Mouse (Mus musculus) midbrain, embryonic 16.5 days (tissue): ENCODE data around the gene Fstl4. TPM values are rescaled to one million over a fixed set of nuclear protein-coding genes. Genes with fewer than 3 reads are reported as not detected.

Experiments
- ATAC-seq: fragments of 200-750 bp; cut with Nextera tagmentation; 2 replicates; pipeline ENCODE4 v1.8.0; 2017; ENCODE audit warnings: moderate TSS enrichment
- H3K27ac ChIP-seq: fragments of 300-500 bp; sonication (generic); 2 replicates; pipeline ENCODE4 v1.5.1; 2014; ENCODE audit warnings: mild to moderate bottlenecking, low read length, mixed read lengths
- H3K27me3 ChIP-seq: fragments of 300-500 bp; sonication (generic); 2 replicates; pipeline ENCODE4 v1.6.1; 2014; ENCODE audit warnings: low read depth, low read length, mixed read lengths; ENCODE audit not compliant: control insufficient read depth, insufficient read depth
- H3K36me3 ChIP-seq: fragments of 300-500 bp; sonication (generic); 2 replicates; pipeline ENCODE4 v1.6.1; 2014; ENCODE audit warnings: mild to moderate bottlenecking, low read length, moderate library complexity, mixed read lengths; ENCODE audit not compliant: control insufficient read depth, insufficient read depth
- H3K4me1 ChIP-seq: fragments of 300-500 bp; sonication (generic); 2 replicates; pipeline ENCODE4 v1.6.1; 2014; ENCODE audit warnings: mild to moderate bottlenecking, low read length, mixed read lengths; ENCODE audit not compliant: control insufficient read depth, insufficient read depth
- H3K4me2 ChIP-seq: fragments of 300-500 bp; sonication (generic); 2 replicates; pipeline ENCODE4 v1.6.1; 2014; ENCODE audit warnings: mild to moderate bottlenecking, low read length, mixed read lengths
- H3K4me3 ChIP-seq: fragments of 300-500 bp; sonication (generic); 2 replicates; pipeline ENCODE4 v1.5.1; 2014; ENCODE audit warnings: low read depth, mild to moderate bottlenecking, low read length, moderate library complexity, mixed read lengths
- H3K9ac ChIP-seq: fragments of 300-500 bp; sonication (generic); 2 replicates; pipeline ENCODE4 v1.6.1; 2014; ENCODE audit warnings: low read depth, low read length, mixed read lengths
- H3K9me3 ChIP-seq: fragments of 300-500 bp; sonication (generic); replicated peaks from 2 replicates; pipeline ENCODE4 v1.6.1; 2014; ENCODE audit warnings: mild to moderate bottlenecking, low read length, mixed read lengths; ENCODE audit not compliant: control insufficient read depth, poor library complexity, severe bottlenecking
- WGBS: fragments of 180-500 bp; shearing (Covaris S2); extraction: QIAGEN DNeasy Blood & Tissue Kit; methylation state at CpG from one replicate; pipeline ENCODE4 v1.1.7; 2014; 5-methylcytosine and 5-hydroxymethylcytosine counted together
- polyA plus RNA-seq: library from polyadenylated mRNA; unstranded; fragments of >200 nt; fragmentation: Nextera tagmentation; extraction: Ambion mirVana; gene quantifications from 2 replicates; pipeline ENCODE4 v1.2.1, GENCODE M21; 2015

Gene Fstl4
- polyA plus RNA-seq, 1 experiment from 2014 or later = 10.3 TPM

DNA sequence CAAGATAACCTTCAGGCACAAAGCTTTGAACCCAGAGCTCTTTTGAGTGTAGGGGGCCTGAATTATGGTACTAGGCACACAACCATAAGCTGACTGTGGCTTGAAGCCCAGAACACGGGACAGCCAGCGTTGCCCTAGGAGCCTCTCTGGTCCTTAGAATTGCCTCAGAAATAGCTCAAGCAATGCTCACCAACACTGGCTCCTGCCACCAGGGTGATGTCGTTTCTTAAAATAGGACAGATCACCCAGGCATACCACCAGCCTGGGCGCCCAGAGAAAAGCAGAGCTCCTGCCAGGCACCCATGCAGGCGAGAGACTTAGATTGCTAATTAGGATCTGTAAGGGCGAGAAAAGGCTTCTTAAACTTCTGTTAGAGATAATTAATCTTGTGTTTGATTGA, 206.0 kb downstream of the Fstl4 start:
- H3K4me2 ChIP-seq = no peak overlapping the region
- no peaks in the 10 kb centered on the region for H3K9me3 ChIP-seq
- no peak overlapping the region for H3K9ac ChIP-seq
- H3K27me3 ChIP-seq = no peaks in the 10 kb centered on the region
- H3K4me3 ChIP-seq = no peak overlapping the region
- no peak overlapping the region for H3K27ac ChIP-seq
- 81% methylated on average over 6 of the region's 6 CpGs for WGBS
- no peaks in the 10 kb centered on the region for H3K4me1 ChIP-seq
- no peak for ATAC-seq
- H3K36me3 ChIP-seq = no peaks in the 10 kb centered on the region

DNA sequence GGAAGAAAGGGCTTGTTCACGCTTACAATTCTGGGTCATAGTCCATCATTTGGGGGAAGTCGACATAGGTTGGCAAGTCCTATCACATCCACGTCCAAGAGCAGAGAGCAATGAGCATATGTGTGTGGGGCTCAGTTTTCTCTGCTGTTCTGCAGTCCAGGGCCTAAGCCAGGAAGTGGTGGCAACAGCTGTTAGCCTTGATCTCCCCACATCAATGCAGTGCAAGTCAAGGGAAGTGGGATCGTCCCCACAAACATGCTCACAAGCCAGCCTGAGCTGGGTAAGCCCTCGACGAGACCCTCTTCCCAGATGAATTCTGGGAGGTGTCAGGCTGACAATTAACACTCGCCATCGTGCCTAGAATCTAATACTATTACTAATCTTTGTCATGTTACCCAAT, 222.6 kb downstream of the Fstl4 start:
- WGBS = 89% methylated on average over 8 of the region's 8 CpGs
- no peaks in the 10 kb centered on the region for H3K4me1 ChIP-seq

DNA sequence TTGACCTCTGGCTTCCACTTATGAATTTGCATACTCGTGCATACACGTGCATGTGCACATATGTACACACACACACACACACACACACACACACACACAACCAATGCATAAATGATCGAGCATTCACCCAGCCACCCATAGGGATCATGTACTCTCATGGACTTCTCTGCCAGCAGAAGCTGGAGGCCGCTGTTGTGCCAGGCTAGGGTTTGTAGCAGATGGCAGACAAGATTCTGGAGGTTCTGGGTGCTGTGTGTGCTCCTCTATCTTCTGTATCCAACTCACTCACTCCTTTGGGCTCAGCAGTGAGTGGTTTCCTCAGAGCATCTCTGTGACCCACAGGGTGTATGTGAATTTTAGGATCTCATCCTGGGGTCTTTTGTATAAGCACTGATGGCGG, 230.3 kb downstream of the Fstl4 start:
- ATAC-seq = no peak
- no peak overlapping the region for H3K4me2 ChIP-seq
- no peaks in the 10 kb centered on the region for H3K27me3 ChIP-seq
- H3K4me3 ChIP-seq = no peak overlapping the region
- no peak overlapping the region for H3K9ac ChIP-seq
- WGBS = 94% methylated on average over 5 of the region's 5 CpGs
- no peaks in the 10 kb centered on the region for H3K4me1 ChIP-seq
- H3K9me3 ChIP-seq = no peaks in the 10 kb centered on the region
- H3K36me3 ChIP-seq = no peaks in the 10 kb centered on the region
- no peak overlapping the region for H3K27ac ChIP-seq

More for the DNA sequence above, 222.6 kb downstream of the Fstl4 start:
- Histone ChIP-seq H3K27ac (no peak overlapping the region), H3K27me3 (no peaks in the 10 kb centered on the region), H3K36me3 (no peaks in the 10 kb centered on the region), H3K4me3 (no peak overlapping the region), H3K4me2 (no peak overlapping the region), H3K9ac (no peak overlapping the region), H3K9me3 (no peaks in the 10 kb centered on the region)
- no peak for ATAC-seq

DNA sequence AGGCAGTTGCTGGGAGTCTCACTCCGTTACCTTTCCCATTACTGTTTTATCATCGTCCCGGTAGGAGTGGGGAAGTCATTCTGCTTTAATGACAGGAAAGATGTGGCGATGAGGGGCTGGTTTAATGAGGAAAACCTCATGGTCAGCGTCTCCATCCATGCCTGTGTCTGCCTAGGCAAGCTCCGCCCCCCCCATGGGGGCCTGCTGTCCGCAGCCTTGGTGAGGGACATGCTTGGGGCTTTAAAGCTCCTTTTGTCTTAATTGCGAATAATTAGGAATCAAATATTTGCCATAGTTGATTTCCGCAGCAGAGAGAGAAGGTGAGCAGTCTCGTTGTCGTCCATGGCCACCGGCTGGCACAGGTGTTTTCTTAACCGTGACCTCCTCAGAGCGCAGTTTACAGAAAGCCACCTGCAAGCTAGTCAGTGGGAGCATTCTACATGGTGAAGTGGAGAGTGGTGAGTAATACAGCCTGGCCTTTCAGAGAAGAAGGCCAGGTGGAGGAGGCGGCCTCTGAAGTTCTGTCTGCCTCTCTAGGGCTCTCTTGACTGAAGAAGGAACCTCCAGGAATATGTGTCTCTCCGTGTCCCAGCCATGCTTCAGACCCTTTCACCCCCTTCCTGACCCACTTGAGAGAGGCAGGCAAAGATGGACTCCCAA, 232.1 kb downstream of the Fstl4 start:
- H3K4me1 ChIP-seq = no peaks in the 10 kb centered on the region
- no peaks in the 10 kb centered on the region for H3K36me3 ChIP-seq
- H3K4me2 ChIP-seq = no peak overlapping the region
- H3K4me3 ChIP-seq = no peak overlapping the region
- no peaks in the 10 kb centered on the region for H3K27me3 ChIP-seq
- ATAC-seq = no peak
- no peaks in the 10 kb centered on the region for H3K9me3 ChIP-seq
- WGBS = 82% methylated on average over 16 of the region's 16 CpGs
- no peak overlapping the region for H3K27ac ChIP-seq
- no peak overlapping the region for H3K9ac ChIP-seq

DNA sequence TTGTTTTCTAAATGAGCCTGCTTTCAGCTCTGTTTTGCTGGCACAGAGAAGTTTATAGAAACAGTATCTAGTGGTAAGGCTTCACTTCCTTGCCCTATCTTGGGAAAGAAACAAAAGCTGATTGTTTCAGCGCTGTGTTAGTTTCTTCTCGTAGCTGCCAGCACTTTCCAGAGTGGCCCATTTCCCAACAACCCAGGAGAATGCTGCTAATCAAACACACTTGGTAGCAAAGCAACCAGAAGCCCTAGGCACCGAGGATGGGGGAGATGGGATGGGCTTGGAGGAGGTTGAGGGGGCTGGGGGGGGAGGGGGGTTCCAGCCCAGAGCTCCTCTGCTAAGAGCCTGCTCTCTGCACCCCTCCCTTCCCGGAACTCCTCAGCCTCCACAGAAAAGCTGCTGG, 233.0 kb downstream of the Fstl4 start:
- no peaks in the 10 kb centered on the region for H3K9me3 ChIP-seq
- H3K27me3 ChIP-seq = no peaks in the 10 kb centered on the region
- no peaks in the 10 kb centered on the region for H3K36me3 ChIP-seq
- no peak overlapping the region for H3K9ac ChIP-seq
- no peak overlapping the region for H3K4me2 ChIP-seq
- no peak overlapping the region for H3K4me3 ChIP-seq
- H3K4me1 ChIP-seq = no peaks in the 10 kb centered on the region
- 35% methylated on average over 4 of the region's 4 CpGs for WGBS
- no peak overlapping the region for H3K27ac ChIP-seq
- 0 out of 2 replicates have a peak, but pooled peaks have one; percentile 32 for ATAC-seq

DNA sequence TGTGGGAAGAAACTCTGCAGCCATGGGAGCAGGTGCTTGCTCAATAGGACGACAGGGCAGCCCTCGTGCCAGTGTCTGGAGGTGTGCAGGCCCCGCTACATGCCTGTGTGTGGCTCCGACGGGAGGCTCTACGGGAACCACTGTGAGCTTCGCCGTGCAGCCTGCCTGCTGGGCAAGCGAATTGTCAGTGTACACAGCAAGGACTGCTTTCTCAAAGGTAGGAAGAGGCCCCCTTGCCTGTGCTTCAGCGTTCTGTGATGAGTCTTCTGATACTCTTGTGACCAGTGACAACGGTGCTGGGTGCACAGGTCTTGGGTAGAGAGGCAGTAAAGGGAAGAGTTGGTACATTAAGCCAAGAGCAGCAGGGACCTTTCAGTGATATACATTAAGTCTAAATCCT, 235.8 kb downstream of the Fstl4 start:
- Histone ChIP-seq H3K27me3 (no peaks in the 10 kb centered on the region), H3K27ac (no peak overlapping the region)

DNA sequence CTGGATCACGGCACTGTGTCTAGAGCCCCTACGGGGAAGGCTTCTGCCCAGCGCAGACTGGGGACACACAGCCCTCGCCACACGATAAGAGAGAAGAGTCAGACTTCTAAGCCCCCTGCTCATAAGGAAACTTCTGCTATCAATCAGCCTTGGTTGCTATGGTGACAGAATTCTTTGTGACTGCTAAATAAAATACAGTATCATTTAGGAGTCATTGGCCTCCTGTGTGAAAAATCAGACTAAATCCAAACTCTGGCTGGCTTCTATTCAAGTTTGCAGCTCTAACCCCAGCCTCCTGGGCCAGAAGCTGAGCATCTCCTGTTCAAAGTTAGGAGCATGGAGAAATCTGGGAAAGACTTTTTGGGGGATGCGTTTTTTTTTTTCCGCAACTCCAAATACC, 238.9 kb downstream of the Fstl4 start:
- Histone ChIP-seq H3K4me1 (no peaks in the 10 kb centered on the region), H3K4me2 (no peak overlapping the region), H3K36me3 (no peaks in the 10 kb centered on the region), H3K9ac (no peak overlapping the region), H3K27me3 (no peaks in the 10 kb centered on the region), H3K27ac (no peak overlapping the region), H3K9me3 (no peaks in the 10 kb centered on the region), H3K4me3 (no peak overlapping the region)
- ATAC-seq = no peak
- WGBS = 69% methylated on average over 7 of the region's 7 CpGs

More for the DNA sequence above, 235.8 kb downstream of the Fstl4 start:
- 94% methylated on average over 11 of the region's 11 CpGs for WGBS
- Histone ChIP-seq H3K4me1 (no peaks in the 10 kb centered on the region), H3K36me3 (no peaks in the 10 kb centered on the region), H3K9me3 (no peaks in the 10 kb centered on the region), H3K9ac (no peak overlapping the region), H3K4me3 (no peak overlapping the region), H3K4me2 (no peak overlapping the region)
- no peak for ATAC-seq

DNA sequence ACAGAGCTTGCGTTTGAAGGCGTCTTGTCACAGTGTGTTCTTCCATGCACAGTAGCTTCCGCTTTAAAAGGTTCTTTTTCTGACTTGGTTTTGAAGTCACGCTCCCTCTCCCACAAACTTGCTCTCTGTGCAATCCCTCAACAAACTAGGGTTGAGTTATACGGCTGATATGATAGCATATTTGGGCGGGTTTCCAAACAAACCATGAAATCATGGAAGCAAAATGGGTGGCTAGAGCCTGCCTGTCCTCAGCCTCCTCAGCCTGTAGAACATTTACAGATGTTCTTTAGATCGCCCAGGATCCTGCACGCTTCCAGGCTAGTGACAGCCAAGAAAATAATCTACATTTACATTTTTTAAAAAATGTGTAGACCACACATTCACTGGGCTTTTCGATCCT, 239.4 kb downstream of the Fstl4 start:
- Histone ChIP-seq H3K4me1 (no peaks in the 10 kb centered on the region), H3K9me3 (no peaks in the 10 kb centered on the region), H3K36me3 (no peaks in the 10 kb centered on the region), H3K27ac (no peak overlapping the region), H3K4me2 (no peak overlapping the region), H3K27me3 (no peaks in the 10 kb centered on the region), H3K4me3 (no peak overlapping the region), H3K9ac (no peak overlapping the region)
- 87% methylated on average over 9 of the region's 9 CpGs for WGBS
- ATAC-seq = no peak

DNA sequence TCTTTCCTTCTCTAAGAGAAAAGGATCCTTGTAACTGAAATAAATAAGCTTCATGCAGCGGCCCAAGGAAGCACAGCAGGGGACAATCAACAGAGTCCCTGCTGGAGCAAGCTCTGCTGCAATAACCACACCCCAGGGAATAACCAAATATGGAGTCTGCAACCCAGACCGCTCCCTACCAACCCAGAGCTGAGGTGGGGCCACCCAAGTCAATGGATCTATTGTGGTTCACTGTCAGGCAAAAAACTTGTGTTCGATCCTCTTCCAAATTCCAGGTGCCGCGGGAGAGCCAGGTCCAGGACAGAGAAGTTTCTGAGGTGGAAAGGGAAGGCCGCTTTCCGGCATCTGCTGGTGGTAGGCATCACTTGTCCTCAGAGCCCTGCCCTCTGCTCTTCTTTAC, 245.2 kb downstream of the Fstl4 start:
- H3K4me2 ChIP-seq = no peak overlapping the region
- no peaks in the 10 kb centered on the region for H3K9me3 ChIP-seq
- H3K4me3 ChIP-seq = no peak overlapping the region
- no peaks in the 10 kb centered on the region for H3K27me3 ChIP-seq
- no peak for ATAC-seq
- H3K27ac ChIP-seq = no peak overlapping the region
- 58% methylated on average over 7 of the region's 7 CpGs for WGBS
- no peak overlapping the region for H3K9ac ChIP-seq
- no peaks in the 10 kb centered on the region for H3K4me1 ChIP-seq
- no peaks in the 10 kb centered on the region for H3K36me3 ChIP-seq
